Mouse (Mus musculus): Measurements from ENCODE around the gene Omp. TPM values are rescaled to one million over a fixed set of nuclear protein-coding genes. Genes with fewer than 3 reads are reported as not detected.

Gene Omp
- polyA plus RNA-seq, 1 experiment = not detected

DNA sequence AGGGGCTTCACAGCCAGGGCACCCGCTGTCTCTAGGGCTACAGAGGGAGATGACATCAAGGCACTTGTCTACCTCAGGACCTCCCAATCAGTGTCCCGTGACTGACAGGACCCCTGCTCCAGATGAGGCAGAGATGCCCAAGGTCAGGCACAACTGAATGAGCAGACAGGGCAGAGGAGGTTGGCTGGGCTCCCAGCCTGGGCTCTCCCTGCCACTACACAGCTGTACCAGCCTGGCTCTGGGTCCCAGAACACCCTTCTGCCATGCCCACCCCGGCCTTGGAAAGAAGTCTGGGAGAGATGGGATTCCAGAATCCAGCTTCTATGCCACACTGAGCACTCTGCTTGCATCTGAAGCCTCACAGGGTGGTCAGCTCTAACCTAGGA is 11.0 kb upstream of the Omp start:
- H3K27ac ChIP-seq (replicated peaks; ENCODE audit: low read depth, low read length) = no peak overlapping the region

GRCm38 (mm10) chr7:98155546-98156279 is 10.4 kb upstream of the Omp start:
- Histone ChIP-seq H3K4me1 (ENCODE audit: control insufficient read depth, insufficient read depth, insufficient read length, low read length) (peaks cover 2% of the 10 kb centered on the region), H3K27ac (replicated peaks; ENCODE audit: low read depth, low read length) (no peak overlapping the region)

More for the DNA sequence above, 11.0 kb upstream of the Omp start:
- Histone ChIP-seq H3K4me1 (ENCODE audit: control insufficient read depth, insufficient read depth, insufficient read length, low read length) (peaks cover 2% of the 10 kb centered on the region), H3K4me3 (ENCODE audit: insufficient read depth, low read depth, low read length) (no peak overlapping the region)

GRCm38 (mm10) chr7:98153892-98154291 is 8.6 kb upstream of the Omp start:
- H3K4me1 ChIP-seq (ENCODE audit: control insufficient read depth, insufficient read depth, insufficient read length, low read length) = peaks cover 2% of the 10 kb centered on the region
- H3K27ac ChIP-seq (replicated peaks; ENCODE audit: low read depth, low read length) = no peak overlapping the region
- H3K4me3 ChIP-seq (ENCODE audit: insufficient read depth, low read depth, low read length) = no peak overlapping the region

More at GRCm38 (mm10) chr7:98155546-98156279, 10.4 kb upstream of the Omp start:
- H3K4me3 ChIP-seq (ENCODE audit: insufficient read depth, low read depth, low read length) = no peak overlapping the region

DNA sequence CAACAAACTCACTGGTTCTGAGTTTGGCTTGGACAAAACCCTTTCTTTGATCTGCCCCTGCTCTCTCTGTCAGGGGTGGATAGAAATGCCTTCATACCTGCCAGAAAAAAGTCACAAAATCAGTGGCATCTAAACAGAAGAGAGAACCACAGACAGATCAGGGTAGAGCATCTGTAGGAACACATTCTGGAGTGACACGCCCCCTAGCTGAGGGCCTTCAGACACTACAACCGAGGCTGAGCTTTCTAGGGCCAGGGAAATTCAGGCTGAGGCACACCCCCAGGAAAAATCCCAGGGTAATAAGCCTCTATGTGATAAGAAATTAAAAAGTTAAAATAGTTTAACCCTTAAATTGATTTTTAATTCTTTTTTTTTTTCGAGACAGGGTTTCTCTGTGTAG is 8.0 kb upstream of the Omp start:
- Histone ChIP-seq H3K4me1 (ENCODE audit: control insufficient read depth, insufficient read depth, insufficient read length, low read length) (peaks cover 2% of the 10 kb centered on the region), H3K4me3 (ENCODE audit: insufficient read depth, low read depth, low read length) (no peak overlapping the region), H3K27ac (replicated peaks; ENCODE audit: low read depth, low read length) (no peak overlapping the region)

GRCm38 (mm10) chr7:98152400-98152799 is 7.1 kb upstream of the Omp start:
- peaks cover 2% of the 10 kb centered on the region for H3K4me1 ChIP-seq (ENCODE audit: control insufficient read depth, insufficient read depth, insufficient read length, low read length)
- H3K4me3 ChIP-seq (ENCODE audit: insufficient read depth, low read depth, low read length) = no peak overlapping the region
- no peak overlapping the region for H3K27ac ChIP-seq (replicated peaks; ENCODE audit: low read depth, low read length)

GRCm38 (mm10) chr7:98150525-98150924 is 5.2 kb upstream of the Omp start:
- no peak overlapping the region for H3K27ac ChIP-seq (replicated peaks; ENCODE audit: low read depth, low read length)
- H3K4me1 ChIP-seq (ENCODE audit: control insufficient read depth, insufficient read depth, insufficient read length, low read length) = peaks cover 2% of the 10 kb centered on the region
- no peak overlapping the region for H3K4me3 ChIP-seq (ENCODE audit: insufficient read depth, low read depth, low read length)

- peaks cover 2% of the 10 kb centered on the region for H3K4me1 ChIP-seq (ENCODE audit: control insufficient read depth, insufficient read depth, insufficient read length, low read length)
- H3K4me3 ChIP-seq (ENCODE audit: insufficient read depth, low read depth, low read length) = no peak overlapping the region
- H3K27ac ChIP-seq (replicated peaks; ENCODE audit: low read depth, low read length) = no peak overlapping the region
Observed at GRCm38 (mm10) chr7:98149802-98150201, 4.5 kb upstream of the Omp start.

DNA sequence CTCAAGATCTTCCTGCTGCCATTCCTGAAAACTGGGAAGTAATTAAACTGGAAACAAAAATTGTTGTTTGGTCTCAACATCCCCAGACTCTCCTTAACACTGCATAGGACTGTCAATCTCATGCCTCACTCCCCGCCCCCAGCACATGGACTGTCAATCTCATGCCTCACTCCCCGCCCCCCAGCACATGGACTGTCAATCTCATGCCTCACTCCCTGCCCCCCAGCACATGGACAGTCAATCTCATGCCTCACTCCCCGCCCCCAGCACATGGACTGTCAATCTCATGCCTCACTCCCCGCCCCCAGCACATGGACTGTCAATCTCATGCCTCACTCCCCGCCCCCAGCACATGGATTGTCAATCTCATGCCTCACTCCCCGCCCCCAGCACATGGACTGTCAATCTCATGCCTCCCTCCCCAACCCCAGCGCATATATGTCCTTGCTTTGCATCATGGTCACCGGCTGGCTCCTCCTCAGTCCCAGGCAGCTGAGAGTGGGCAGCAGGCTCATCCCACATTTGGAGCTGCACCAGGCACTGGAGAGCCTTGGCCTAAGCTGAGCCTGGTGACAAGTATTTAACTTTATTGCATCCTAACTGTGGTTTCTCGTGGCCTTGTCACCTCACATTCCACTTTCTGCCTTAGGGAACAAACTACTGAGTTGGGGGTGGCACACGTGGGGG is 3.6 kb upstream of the Omp start:
- Histone ChIP-seq H3K27ac (replicated peaks; ENCODE audit: low read depth, low read length) (no peak overlapping the region), H3K4me1 (ENCODE audit: control insufficient read depth, insufficient read depth, insufficient read length, low read length) (peaks cover 2% of the 10 kb centered on the region), H3K4me3 (ENCODE audit: insufficient read depth, low read depth, low read length) (no peak overlapping the region)

DNA sequence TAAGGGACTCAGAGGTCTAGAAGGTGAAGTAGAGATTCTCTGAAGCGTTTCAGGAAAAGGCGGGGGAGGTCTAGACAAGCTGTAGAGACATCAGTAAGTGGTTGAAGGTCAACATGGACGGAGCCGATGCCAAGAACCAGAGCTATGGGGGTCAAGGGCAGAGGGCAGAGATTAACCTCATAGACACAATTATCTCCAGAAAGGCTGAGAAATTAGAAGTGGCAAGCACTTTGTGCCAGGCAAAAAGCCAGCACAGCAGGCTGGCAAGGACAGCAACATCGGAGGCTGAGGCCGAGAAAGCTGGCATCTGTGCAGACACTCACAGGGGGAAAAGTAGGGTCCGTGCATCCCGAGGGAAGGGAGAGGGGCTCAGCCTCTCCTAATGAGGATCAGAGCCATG is 2.5 kb upstream of the Omp start:
- Histone ChIP-seq H3K27ac (replicated peaks; ENCODE audit: low read depth, low read length) (no peak overlapping the region), H3K4me3 (ENCODE audit: insufficient read depth, low read depth, low read length) (no peak overlapping the region), H3K4me1 (ENCODE audit: control insufficient read depth, insufficient read depth, insufficient read length, low read length) (peaks cover 2% of the 10 kb centered on the region)

- Histone ChIP-seq H3K27ac (replicated peaks; ENCODE audit: low read depth, low read length) (no peak overlapping the region), H3K4me3 (ENCODE audit: insufficient read depth, low read depth, low read length) (no peak overlapping the region), H3K4me1 (ENCODE audit: control insufficient read depth, insufficient read depth, insufficient read length, low read length) (no peaks in the 10 kb centered on the region)
Observed at GRCm38 (mm10) chr7:98146447-98146845, 1.1 kb upstream of the Omp start.

DNA sequence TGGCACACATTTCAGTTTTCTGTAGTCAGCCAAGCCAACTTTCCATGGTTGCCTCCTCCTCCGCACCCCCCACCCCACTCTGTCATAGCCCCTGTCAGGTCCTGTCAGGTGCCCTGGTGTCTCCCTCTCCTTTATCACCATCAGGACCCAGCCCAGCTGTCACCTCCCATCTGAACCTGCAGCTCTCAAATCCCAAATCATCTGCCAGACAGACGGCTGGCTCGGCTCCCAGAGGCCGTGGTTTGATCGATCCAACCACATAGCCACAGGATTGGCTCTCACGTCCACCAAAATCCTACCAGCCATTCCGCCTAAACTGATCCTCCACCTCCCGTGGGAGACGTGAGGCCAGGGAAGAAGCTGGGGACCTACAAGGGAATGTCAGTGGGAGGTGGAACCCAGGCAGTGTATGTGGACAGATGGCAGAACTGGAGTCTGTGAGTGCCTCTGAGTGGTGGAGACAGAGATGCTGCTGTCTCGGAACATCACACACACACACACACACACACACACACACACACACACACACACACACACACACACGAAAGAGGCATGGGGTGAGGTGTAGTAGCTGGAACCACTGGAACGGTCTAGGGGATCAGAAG is 642 bp upstream of the Omp start:
- Histone ChIP-seq H3K4me1 (ENCODE audit: control insufficient read depth, insufficient read depth, insufficient read length, low read length) (no peaks in the 10 kb centered on the region), H3K27ac (replicated peaks; ENCODE audit: low read depth, low read length) (no peak overlapping the region), H3K4me3 (ENCODE audit: insufficient read depth, low read depth, low read length) (no peak overlapping the region)

DNA sequence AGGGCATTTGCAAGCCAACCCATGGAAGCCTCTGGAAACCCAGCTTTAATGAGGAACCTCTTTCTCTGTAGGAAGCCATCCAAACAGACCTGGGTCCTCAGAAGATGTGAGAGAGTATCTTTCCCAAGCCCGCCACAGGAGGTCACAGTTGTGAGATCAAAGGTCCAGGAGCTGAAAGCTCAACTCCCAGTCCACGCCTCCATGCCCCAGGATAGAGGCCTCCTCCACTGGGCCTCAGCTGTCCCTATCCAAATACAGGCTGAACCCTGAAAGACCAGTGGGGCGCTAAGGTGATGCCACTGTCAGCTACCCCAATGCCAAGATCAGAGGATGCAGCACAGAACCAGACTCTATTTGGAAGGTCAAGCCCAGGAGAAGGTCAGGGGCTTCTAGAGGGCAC is 2.7 kb downstream of the Omp start:
- Histone ChIP-seq H3K27ac (replicated peaks; ENCODE audit: low read depth, low read length) (no peak overlapping the region), H3K4me1 (ENCODE audit: control insufficient read depth, insufficient read depth, insufficient read length, low read length) (no peaks in the 10 kb centered on the region)

DNA sequence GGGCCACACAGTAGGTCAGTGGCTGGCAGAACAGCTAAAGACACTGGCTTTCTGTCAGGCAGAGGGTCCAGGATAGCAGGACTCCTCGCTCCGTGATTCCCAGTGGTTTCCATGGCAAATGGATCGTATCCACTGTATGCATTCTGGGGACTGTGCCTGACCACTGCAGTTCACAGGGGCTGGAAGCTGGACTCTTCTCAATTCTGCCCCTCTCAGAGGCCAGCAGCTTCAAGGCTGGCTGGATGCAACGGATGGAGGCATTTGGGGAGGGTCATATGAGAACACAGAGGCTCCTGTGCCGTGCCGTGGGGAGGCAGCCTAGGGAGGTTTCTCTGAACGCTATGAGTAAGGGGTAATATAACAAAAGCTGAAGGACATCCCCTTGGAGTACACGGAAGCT is 3.1 kb downstream of the Omp start:
- H3K27ac ChIP-seq (replicated peaks; ENCODE audit: low read depth, low read length) = no peak overlapping the region
- no peaks in the 10 kb centered on the region for H3K4me1 ChIP-seq (ENCODE audit: control insufficient read depth, insufficient read depth, insufficient read length, low read length)
- no peak overlapping the region for H3K4me3 ChIP-seq (ENCODE audit: insufficient read depth, low read depth, low read length)

More for the DNA sequence above, 2.7 kb downstream of the Omp start:
- no peak overlapping the region for H3K4me3 ChIP-seq (ENCODE audit: insufficient read depth, low read depth, low read length)

DNA sequence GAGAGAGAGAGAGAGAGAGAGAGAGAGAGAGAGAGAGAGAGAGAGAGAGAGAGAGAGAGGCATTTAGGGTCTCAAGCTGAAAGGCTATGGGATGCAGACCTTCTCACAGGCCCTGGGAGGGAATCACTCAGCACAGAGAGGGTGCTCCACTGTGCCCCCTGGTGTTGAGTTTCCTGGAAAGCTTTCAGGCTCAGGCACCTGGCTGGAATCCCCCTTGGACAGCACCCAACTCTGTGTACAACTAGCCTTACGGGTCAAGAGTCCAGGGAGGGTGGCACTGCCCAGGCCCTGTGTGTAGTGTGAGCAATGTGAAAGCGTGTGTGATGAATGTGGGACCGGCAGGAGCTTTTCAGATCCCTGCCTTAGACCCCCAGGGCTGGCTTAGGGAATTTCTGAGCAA is 4.1 kb downstream of the Omp start:
- H3K27ac ChIP-seq (replicated peaks; ENCODE audit: low read depth, low read length) = no peak overlapping the region
- no peaks in the 10 kb centered on the region for H3K4me1 ChIP-seq (ENCODE audit: control insufficient read depth, insufficient read depth, insufficient read length, low read length)
- H3K4me3 ChIP-seq (ENCODE audit: insufficient read depth, low read depth, low read length) = no peak overlapping the region

GRCm38 (mm10) chr7:98140597-98140996 is 4.7 kb downstream of the Omp start:
- H3K27ac ChIP-seq (replicated peaks; ENCODE audit: low read depth, low read length) = no peak overlapping the region
- no peak overlapping the region for H3K4me3 ChIP-seq (ENCODE audit: insufficient read depth, low read depth, low read length)
- no peaks in the 10 kb centered on the region for H3K4me1 ChIP-seq (ENCODE audit: control insufficient read depth, insufficient read depth, insufficient read length, low read length)

DNA sequence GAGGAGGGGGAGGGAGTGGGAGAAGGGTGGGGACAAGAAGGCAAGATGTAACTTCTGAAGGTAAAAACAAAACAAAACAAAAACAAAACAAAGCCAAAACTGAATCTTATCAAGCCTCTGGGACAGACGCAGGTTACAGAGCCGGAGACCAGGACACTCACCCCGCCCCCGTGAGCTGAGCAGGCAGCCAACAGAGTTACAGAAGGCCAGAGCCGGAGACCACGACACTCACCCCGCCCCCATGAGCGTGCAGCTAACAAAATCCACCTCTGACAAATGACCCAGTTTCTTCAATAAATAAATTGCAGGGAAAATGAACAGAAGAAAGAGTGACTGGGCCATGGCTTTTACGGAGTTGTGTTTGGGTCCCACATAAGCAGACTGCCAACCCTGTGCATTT is 6.1 kb downstream of the Omp start:
- Histone ChIP-seq H3K4me1 (ENCODE audit: control insufficient read depth, insufficient read depth, insufficient read length, low read length) (no peaks in the 10 kb centered on the region), H3K27ac (replicated peaks; ENCODE audit: low read depth, low read length) (no peak overlapping the region), H3K4me3 (ENCODE audit: insufficient read depth, low read depth, low read length) (no peak overlapping the region)
